Mouse (Mus musculus) hematopoietic stem cell, adult 5-6 weeks (primary cell): Measurements from ENCODE around the gene Rab4b. TPM values are rescaled to one million over a fixed set of nuclear protein-coding genes. Genes with fewer than 3 reads are reported as not detected.

ENCODE experiments used
- ATAC-seq, 2 experiments: fragments of 125-278 bp in 1 of 2; replicated peaks in 1 of 2; 2 replicates each; pipeline ENCODE4 v1.8.0; 2016 to 2017; ENCODE audit warnings: inconsistent platforms in 2 of 2, mild to moderate bottlenecking in 2 of 2, moderate number of reproducible peaks in 2 of 2, low read depth in 1 of 2, moderate TSS enrichment in 1 of 2; ENCODE audit not compliant: low FRiP score in 2 of 2, poor library complexity in 2 of 2, severe bottlenecking in 2 of 2, insufficient read depth in 1 of 2, low TSS enrichment in 1 of 2
- total RNA-seq: library from RNA; stranded (forward); fragments of 172-1452, 232-1000 nt; gene quantifications from 2 replicates; pipeline ENCODE4 v1.2.3, GENCODE M21; 2017

Gene Rab4b
- 15.4 and 21.1 TPM in 2 replicates for total RNA-seq

DNA sequence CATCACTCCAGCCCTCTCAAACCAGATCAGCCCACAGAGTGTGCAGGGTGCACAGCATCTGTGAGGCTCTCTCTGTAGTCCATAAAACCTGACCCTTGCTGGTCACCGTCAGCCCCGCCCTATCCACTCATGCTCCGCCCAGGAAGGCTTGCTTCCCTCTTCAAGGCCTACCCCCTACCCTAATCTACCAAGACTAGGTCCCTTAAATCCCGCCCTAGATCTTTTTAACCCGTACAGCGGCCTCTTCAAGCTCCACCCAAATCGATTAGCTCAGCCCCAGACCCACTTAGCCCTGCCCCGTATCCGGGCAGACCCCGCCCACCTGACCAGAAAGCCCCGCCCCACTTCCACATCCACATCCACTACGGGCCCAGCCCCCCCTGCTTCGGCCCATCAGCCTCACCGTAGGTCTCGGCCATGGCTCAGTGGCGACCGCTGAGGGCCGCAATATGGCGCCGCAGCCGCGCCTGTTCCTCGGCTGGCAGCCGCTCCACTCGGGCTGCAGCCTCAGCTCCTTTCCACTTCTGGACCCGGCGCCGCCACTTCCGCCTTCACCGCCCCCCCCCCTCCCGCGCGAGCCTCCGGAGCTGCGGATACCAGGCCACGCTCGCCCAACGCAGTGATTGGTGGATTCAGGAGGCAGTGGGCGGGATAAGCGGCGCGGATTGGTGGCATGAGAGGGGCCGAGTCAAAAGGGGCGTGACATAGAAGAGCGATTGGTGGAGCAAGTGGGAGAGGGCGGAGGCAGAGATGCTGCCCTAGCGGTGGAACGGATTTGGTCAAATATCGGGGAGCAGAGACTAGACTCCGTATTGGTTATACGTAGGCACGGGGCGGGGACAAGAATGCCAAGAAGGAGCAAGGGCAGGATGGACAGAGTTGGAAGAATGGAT, at the start of gene Rab4b:
Gene Rab4b, minus strand, starts transcription at position 573 of the 893 bp plus-strand sequence.
- ATAC-seq = peak; percentile 96 to 97

GRCm38 (mm10) chr7:27228281-27228821, 49.7 kb upstream of the Rab4b start, which contains the start of gene Itpkc:
Gene Itpkc (minus strand): TSS chr7:27228661.
- ATAC-seq = peak; percentile 79 to 85

DNA sequence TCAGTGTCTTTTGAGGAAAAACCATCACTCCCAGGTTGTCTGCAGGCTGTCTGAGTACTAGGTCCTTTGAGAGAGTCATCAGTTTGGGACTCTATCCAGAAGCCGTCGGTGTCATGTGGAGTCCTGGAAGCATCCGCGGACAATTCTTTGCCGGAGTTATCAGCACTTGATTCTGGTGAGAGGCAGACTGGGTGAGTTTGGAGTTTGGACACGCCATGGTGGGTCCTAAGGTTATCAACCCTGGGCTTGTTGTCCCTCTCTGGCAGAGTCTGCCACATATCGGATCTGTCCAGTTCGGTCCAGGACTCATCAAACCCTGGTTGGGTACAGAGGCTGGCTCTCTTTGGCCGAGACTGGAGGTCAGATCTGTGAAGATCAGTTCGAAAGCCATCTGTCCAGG, 49.0 kb upstream of the Rab4b start:
- ATAC-seq = no peak

GRCm38 (mm10) chr7:27227276-27227675, 48.6 kb upstream of the Rab4b start:
- no peak for ATAC-seq

DNA sequence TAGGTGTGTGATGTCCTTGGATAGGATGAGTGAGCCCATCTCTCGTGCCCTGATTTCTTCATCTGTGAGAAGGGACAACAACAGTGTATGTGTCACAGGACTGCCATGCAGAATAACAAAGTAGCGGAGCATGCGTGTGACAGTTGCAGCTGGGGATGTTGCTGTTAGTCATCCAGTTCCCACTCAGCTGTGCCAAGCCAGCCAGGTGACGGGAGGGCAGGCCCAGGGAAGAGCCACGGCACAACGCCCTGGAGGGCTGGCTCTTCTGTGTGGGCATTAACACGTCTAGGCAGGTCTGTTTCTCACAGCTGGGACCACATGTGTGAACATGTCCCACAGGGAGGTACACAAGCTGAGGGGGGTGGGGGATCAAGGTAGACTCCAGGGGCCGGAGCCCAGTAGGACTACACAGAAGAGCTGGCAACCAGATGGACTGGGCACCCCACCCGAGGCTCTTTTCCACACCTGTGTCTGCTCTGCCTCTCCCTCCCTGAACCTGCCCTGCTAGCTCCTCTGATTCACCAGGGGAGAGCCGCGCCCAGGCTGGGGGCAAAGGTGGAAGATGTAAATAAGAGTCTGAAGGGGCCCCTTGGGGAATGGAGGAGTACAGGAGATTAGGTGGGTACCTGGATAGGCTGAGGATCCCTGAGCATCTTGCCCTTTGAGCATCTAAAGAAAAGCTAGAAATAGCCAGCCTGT, 46.3 kb upstream of the Rab4b start:
- no peak for ATAC-seq

DNA sequence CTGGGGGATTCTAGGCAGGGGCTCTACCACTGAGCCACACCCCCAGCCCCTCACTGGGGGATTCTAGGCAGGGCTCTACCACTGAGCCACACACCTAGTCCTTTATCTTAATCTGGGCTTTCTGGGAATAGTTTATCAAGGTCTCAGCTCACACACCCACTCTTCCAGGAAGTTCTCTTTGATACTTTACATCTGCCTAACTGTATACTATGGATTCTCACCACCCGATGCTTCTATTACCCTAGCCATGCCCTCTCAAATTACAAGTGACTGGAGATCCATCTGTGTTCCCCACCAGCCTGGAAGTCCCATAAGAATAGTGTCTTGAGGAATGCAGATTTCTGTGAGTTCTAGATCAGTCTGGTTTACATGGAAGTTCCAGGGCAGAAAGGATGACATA, 43.8 kb upstream of the Rab4b start:
- ATAC-seq = no peak

DNA sequence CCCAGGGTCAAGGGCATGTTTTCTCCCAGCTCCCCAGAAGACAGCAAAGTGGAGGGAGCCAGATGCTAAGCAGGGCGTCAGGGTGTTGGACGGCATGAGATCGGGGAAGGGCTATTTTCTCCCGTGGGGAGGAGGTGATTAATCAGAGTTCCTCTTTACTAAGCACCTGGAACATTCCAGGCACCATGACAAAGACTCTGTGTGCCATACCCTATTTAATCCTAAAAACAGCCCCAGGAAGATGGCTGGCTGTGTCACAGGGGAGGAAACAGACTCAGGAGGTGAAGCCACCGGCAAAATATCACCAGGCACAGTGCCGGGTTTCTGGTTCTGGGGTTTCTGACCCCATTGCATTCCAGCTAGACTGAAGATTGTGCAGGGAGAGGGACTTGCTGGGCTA, 43.2 kb upstream of the Rab4b start:
- no peak for ATAC-seq

DNA sequence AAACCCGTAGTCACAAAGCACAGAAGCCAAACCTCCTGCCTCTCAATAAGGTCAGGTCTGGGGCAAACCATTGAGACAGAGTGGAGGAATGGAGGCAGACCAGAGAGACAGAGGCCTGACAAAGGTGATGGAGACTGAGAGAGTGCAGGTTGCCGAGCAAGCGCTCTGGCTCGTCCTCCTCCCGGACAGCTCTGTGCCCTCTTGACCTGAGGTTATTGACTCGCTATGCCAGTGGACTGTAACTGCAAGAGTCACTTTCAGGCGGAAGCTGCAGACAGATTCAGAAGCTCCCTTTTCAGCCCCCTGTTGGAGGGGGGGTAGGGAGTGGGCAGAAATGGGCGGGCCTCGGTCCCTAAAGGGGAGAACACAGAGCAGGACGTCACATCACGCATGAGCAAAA, 41.2 kb upstream of the Rab4b start:
- ATAC-seq = no peak

DNA sequence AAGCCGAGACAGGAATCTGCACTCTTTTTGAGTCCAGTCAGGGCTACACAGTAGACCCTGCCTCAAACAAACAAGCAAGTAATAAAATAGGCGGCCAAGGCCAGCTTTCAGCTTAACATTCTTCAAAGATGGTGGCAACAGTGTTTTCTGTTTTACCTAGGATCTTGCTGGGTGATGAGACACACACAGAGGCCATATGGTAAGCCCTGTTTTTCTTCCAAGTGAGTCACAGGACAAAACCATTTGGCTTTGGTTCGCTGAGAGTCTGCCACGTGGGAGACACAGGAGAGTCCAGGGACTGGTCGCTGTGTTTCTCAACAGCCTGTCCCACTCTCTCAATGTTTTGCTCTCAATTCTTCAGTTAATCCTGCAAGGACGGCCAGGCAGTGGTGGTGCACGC, 39.9 kb upstream of the Rab4b start:
- no peak for ATAC-seq

DNA sequence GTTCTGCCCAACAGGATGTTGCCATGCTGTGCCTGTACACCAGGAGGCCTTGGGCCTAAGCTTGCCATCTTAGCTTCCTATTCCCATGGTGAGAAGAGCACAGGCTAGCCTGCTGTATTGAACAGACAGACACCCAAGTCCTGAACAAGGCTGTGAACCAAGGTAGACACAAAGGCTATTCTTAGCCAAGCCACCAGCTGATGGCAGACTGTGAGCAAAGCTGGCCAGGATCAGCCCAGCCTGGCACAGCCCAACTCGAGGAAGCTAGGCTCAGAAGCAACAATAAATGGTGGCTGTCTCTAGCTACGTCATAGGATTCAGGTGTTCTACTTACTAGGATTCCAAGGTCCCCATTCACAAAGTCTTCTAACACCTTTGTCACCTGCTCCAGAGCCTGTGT, 33.9 kb upstream of the Rab4b start:
- no peak for ATAC-seq

DNA sequence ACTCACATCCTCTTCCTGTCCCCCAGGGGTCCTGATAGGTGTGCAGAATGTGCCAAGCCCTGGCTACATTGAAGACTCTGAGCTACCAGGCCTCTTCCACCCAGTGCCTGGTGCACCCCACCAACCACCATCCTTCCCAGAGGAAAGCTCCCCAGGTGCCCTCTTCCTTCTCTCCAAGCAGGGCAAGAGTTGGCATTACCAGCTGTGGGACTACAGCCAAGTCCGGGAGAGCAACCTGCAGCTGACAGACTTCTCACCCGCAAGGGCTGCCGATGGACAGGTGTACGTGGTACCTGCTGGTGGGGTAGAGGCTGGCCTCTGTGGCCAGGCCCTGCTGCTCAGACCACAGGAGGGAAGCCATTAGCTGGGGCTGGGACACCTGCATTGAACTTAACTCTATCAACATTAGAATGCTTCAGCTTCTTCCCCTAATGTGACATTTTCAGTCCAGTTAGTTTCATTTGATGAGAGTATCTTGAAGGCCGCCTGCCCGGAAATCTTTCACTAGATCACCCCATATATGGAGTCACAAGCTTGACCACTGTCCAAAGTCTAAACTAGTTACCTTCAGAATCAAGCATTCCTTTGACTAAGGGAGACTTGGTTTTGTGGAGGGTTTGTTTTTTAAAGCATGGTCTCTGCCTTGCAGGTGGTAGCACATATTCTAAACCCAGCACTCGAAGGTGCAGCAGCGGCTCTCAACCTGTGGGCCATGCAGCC, 25.2 kb upstream of the Rab4b start:
- no peak for ATAC-seq

DNA sequence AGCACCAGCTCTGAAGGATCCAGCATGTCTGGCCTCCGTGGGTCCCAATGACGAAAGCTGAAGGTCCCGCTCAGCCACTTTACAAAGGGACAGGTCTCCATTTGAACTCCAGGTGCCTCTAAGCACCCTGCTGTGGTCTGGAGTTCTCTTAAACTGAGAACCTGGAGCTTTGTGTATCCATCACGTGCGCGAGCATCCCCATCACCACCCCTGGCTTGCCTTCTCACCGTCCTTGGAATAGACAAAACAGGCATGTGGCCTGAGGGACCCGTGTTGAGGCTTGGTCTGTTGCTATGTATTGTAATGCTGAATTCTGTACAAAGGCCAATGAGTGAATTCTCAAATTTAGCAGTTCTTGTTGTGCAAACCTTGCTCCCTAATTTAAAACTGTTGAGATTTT, 20.1 kb upstream of the Rab4b start:
- ATAC-seq = no peak

- no peak for ATAC-seq
These were observed 19.7 kb upstream of the Rab4b start for GRCm38 (mm10) chr7:27198355-27198754.

DNA sequence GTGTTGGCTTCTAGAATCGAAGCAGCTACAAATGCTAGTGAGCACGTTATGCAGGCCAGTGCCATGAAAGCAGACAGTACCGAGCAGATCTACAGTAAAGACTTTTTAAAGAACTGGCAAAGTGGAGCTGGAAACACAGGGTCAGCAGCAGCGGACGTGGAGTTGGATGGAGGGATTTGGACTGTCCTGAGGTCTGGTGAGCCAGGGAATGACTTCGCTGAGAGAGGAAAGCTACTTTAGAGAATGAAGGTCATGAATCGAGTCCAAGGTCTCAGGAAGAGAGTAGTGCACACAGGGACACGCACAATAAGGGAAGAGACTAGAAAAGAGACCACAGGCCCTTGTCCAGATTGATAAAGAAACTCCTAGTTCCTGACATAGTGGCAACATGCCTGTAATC, 18.9 kb upstream of the Rab4b start:
- ATAC-seq = no peak

DNA sequence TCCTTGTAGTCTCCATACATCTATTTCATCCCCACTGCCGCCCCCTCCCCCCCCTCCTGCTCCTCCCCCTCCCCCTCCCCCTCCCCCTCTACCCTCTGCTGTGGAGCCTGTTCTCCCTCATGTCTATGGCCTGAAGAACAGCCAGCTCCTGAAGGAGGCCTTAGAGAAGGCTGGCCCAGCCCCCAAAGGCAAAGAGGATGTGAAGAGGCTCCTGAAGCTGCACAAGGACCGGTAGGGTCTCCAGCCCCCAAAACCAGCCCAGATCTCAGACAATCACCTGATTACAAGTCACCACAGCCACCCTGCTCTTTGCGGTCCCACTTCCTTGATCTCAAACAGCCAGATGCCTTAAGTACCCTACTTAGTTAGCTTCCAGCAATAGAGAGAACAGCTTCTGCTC, 18.4 kb upstream of the Rab4b start:
- no peak for ATAC-seq

- ATAC-seq = peak; percentile 96
These were observed 17.2 kb upstream of the Rab4b start, which contains the start of the genes BC024978 and Snrpa for GRCm38 (mm10) chr7:27195681-27196611. Gene BC024978 (plus strand): TSS chr7:27195781. Gene Snrpa (minus strand): TSS chr7:27196271.

DNA sequence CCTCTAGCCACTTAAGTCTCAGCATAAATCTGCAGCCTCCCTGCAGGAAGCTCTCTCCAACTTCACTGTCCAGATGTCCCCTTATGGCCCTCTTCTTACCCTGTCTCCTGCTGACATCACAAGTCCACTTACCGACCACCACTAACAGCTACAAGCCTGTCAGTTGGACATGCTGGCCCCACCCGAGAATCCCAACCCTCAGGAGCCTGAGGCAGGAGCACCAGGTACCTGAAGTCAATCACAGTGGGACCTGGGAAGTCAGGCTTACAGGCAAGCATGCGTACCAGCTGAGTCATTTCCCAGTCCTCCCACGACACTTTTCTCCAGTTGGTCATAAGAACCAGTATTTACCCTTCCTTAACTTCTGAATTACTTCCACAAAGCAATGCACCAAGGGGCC, 15.0 kb upstream of the Rab4b start:
- no peak for ATAC-seq
